Mouse (Mus musculus): ENCODE data around the gene 1500009C09Rik. TPM values are rescaled to one million over a fixed set of nuclear protein-coding genes. Genes with fewer than 3 reads are reported as not detected.

The 1500009C09Rik gene
- not detected for polyA plus RNA-seq (2017; shearing (Covaris generic))

DNA sequence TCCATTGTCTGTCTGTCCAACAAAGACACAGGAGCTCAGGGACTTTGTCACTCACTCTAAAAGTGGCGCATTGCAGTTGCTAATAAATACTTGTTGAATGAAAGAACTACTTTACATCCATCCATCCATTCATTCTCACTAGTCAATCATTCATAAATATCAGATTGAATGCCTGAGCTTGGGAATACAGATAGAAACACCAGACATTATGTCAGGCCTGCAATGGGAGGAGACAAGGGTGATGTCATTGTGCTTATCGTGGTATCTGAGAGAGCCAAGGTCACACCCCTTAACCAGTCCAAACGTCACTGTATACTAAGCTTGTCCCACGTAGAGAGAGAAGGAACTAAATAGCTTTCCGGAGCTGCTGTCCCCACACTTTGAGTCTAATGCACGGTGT, at the start of gene 1500009C09Rik:
Gene 1500009C09Rik (plus strand): TSS at position 301 of the 400 bp plus-strand sequence.

GRCm38 (mm10) chr15:82212752-82213063, 39.5 kb upstream of the 1500009C09Rik start, which contains the start of gene Shisa8:
Shisa8 (minus strand) TSS chr15:82212815.

DNA sequence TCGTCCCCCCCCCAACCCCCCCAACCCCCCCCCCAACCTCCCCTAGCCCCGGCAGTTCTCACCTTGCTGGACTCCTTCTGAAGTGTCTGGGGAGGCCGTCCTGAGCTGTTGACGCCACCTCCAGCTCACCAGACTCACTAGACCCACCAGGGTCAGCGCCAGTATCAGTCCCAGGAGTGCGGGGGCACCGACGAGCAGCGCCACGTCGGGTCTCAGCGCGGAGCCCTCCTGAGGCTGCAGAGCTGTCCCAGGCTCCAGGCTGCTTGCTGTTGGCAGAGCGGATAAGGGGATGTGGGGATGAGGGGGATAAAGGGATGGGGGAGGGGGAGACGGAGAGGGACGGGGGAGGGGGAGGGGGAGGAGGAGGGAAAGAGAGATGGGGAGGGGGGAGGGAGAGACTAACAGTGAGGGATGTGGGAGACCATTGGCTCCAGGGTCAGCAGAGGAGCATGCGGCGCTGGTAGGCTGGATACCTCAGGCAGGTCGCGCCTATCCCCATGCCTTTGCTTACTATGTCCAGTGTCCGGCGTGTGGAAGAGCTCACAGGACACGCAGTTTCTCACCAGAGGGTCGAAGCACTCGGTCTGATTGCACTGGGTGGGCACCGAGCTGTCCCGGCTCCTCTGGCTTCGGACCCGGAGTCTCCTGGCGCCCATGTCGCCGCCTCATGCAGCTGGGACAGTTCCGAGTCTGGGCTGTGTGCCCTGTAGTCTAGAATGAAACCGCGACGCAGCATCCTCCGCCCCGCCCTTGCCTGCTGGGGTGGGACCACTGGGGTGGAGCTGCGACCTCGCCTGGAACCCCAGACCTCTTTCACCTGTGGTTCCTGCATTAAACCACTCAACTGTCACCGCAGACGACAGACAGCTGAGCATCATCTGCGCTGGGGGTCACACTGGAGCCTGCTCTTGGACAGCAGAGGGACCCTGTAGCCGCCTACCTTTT, 28.3 kb upstream of the 1500009C09Rik start, which contains the start of gene Tnfrsf13c:
Gene Tnfrsf13c (minus strand): TSS at position 713 of the 945 bp plus-strand sequence.

GRCm38 (mm10) chr15:82244115-82244804, 7.9 kb upstream of the 1500009C09Rik start, which contains the start of gene Cenpm:
Cenpm (minus strand) TSS chr15:82244748.

GRCm38 (mm10) chr15:82274593-82274926, 22.4 kb downstream of the 1500009C09Rik start, which contains the start of gene Sept3:
Sept3 (plus strand) TSS chr15:82274893.

GRCm38 (mm10) chr15:82298764-82299561, 46.8 kb downstream of the 1500009C09Rik start, which contains the start of gene Wbp2nl:
Wbp2nl (plus strand) TSS chr15:82298954.

Other genes with a start within 250 kb of the 1500009C09Rik start
- 29.9 TPM for gene Desi1, start 218.5 kb upstream of the 1500009C09Rik start, polyA plus RNA-seq (2017; shearing (Covaris generic))
- 238 TPM for gene Snu13, start 204.8 kb upstream of the 1500009C09Rik start, polyA plus RNA-seq (2017; shearing (Covaris generic))
- gene 4930407I10Rik, start 193.2 kb upstream of the 1500009C09Rik start, polyA plus RNA-seq (2017; shearing (Covaris generic)) = not detected
- gene Mei1, start 182.4 kb upstream of the 1500009C09Rik start, polyA plus RNA-seq (2017; shearing (Covaris generic)) = not detected
- gene Ccdc134, start 124.5 kb upstream of the 1500009C09Rik start, polyA plus RNA-seq (2017; shearing (Covaris generic)) = 31.0 TPM
- 179 TPM for gene Srebf2, start 105.2 kb upstream of the 1500009C09Rik start, polyA plus RNA-seq (2017; shearing (Covaris generic))
- gene Shisa8, start 39.6 kb upstream of the 1500009C09Rik start, polyA plus RNA-seq (2017; shearing (Covaris generic)) = not detected
- 0.56 TPM for gene Tnfrsf13c, start 28.0 kb upstream of the 1500009C09Rik start, polyA plus RNA-seq (2017; shearing (Covaris generic))
- 0.84 TPM for gene Cenpm, start 7.6 kb upstream of the 1500009C09Rik start, polyA plus RNA-seq (2017; shearing (Covaris generic))
- gene Sept3, start 22.5 kb downstream of the 1500009C09Rik start, polyA plus RNA-seq (2017; shearing (Covaris generic)) = not detected
- not detected for gene Wbp2nl, start 46.6 kb downstream of the 1500009C09Rik start, polyA plus RNA-seq (2017; shearing (Covaris generic))
- 31.6 TPM for gene Naga, start 86.5 kb downstream of the 1500009C09Rik start, polyA plus RNA-seq (2017; shearing (Covaris generic))
- 0.26 TPM for gene Pheta2, start 86.5 kb downstream of the 1500009C09Rik start, polyA plus RNA-seq (2017; shearing (Covaris generic))
- gene Smdt1, start 86.6 kb downstream of the 1500009C09Rik start, polyA plus RNA-seq (2017; shearing (Covaris generic)) = 159 TPM
- gene Ndufa6, start 101.9 kb downstream of the 1500009C09Rik start, polyA plus RNA-seq (2017; shearing (Covaris generic)) = 256 TPM
- 4.3 TPM for gene Cyp2d22, start 127.9 kb downstream of the 1500009C09Rik start, polyA plus RNA-seq (2017; shearing (Covaris generic))
- not detected for gene Cyp2d11, start 141.6 kb downstream of the 1500009C09Rik start, polyA plus RNA-seq (2017; shearing (Covaris generic))
- not detected for gene Cyp2d10, start 154.8 kb downstream of the 1500009C09Rik start, polyA plus RNA-seq (2017; shearing (Covaris generic))
- gene Cyp2d9, start 181.0 kb downstream of the 1500009C09Rik start, polyA plus RNA-seq (2017; shearing (Covaris generic)) = not detected

Data from effector memory CD4-positive, alpha-beta T cell, adult 5 months (primary cell).